Comparison of ENCODE assay signal across 22 mouse cellular contexts in genomic region chr13:46547253-46547652, GRCm38 (mm10). TPM values are rescaled to one million over a fixed set of nuclear protein-coding genes. Genes with fewer than 3 reads are reported as not detected.
DNase-seq lines count a peak whose midpoint lies in the region; ATAC-seq and TF ChIP-seq lines count a peak whose summit lies in the region.
"Had no signal": no experiment of that assay in that cellular context is flagged by ENCODE, and none has a peak within 500 bp of the region (broad histone marks: within the 10 kb centered on the region; RNA-seq: fewer than 3 reads in every experiment).

No protein-coding gene starts in this region.

- TF ChIP-seq CTCF in kidney, postnatal 0 days (IDR thresholded peaks at IDR 0.05; ENCODE audit: low read depth), result no peak

- no peak overlapping the region for H3K9ac ChIP-seq in hindbrain, embryonic 13.5 days
- no peak overlapping the region for H3K9ac ChIP-seq in hindbrain, embryonic 14.5 days
- H3K9ac ChIP-seq in kidney, postnatal 0 days (ENCODE audit: low read depth, low read length), result no peak overlapping the region
- H3K9ac ChIP-seq in midbrain, embryonic 15.5 days, result no peak overlapping the region
- H3K9ac ChIP-seq in midbrain, embryonic 13.5 days (replicated peaks), result no peak overlapping the region
- H3K9ac ChIP-seq: embryonic facial prominence, embryonic 15.5 days; hindbrain, embryonic 15.5 days had no signal

- H3K4me1 ChIP-seq in hindbrain, embryonic 13.5 days (replicated peaks), result peaks cover 44% of the 10 kb centered on the region
- peaks cover 27% of the 10 kb centered on the region for H3K4me1 ChIP-seq in hindbrain, embryonic 14.5 days (replicated peaks; ENCODE audit: control insufficient read depth, insufficient read depth, low read length)
- 0 out of 2 replicates have a peak, but pooled peaks cover 7% of the 10 kb centered on the region for H3K4me1 ChIP-seq in kidney, postnatal 0 days (replicated peaks; ENCODE audit: insufficient read depth, low read length)
- peaks cover 28% of the 10 kb centered on the region for H3K4me1 ChIP-seq in midbrain, embryonic 15.5 days
- peaks cover 26% of the 10 kb centered on the region for H3K4me1 ChIP-seq in midbrain, embryonic 13.5 days (replicated peaks)
- H3K4me1 ChIP-seq: embryonic facial prominence, embryonic 15.5 days had no signal

- H3K27me3 ChIP-seq in hindbrain, embryonic 13.5 days, result no peaks in the 10 kb centered on the region
- no peaks in the 10 kb centered on the region for H3K27me3 ChIP-seq in hindbrain, embryonic 14.5 days (ENCODE audit: control insufficient read depth, insufficient read depth, low read length)
- H3K27me3 ChIP-seq in kidney, postnatal 0 days (ENCODE audit: insufficient read depth, low read length), result no peaks in the 10 kb centered on the region
- H3K27me3 ChIP-seq in midbrain, embryonic 15.5 days (replicated peaks), result no peaks in the 10 kb centered on the region; the same call in 1 of the 2 replicates
- no peaks in the 10 kb centered on the region for H3K27me3 ChIP-seq in midbrain, embryonic 13.5 days
- H3K27me3 ChIP-seq: embryonic facial prominence, embryonic 15.5 days; hindbrain, embryonic 15.5 days had no signal

- 0 out of 2 replicates have a peak overlapping the region, but pooled peaks have one; percentile 37 for H3K27ac ChIP-seq in hindbrain, embryonic 13.5 days
- H3K27ac ChIP-seq in hindbrain, embryonic 14.5 days, result no peak overlapping the region
- no peak overlapping the region for H3K27ac ChIP-seq in kidney, postnatal 0 days
- 0 out of 2 replicates have a peak overlapping the region, but pooled peaks have one; percentile 71 for H3K27ac ChIP-seq in midbrain, embryonic 15.5 days
- H3K27ac ChIP-seq in midbrain, embryonic 13.5 days, result no peak overlapping the region
- H3K27ac ChIP-seq: embryonic facial prominence, embryonic 15.5 days; heart, embryonic 10.5 days had no signal

- H3K4me3 ChIP-seq in hindbrain, embryonic 13.5 days, result no peak overlapping the region
- H3K4me3 ChIP-seq in hindbrain, embryonic 14.5 days (replicated peaks; ENCODE audit: low read length), result no peak overlapping the region
- no peak overlapping the region for H3K4me3 ChIP-seq in kidney, postnatal 0 days (replicated peaks; ENCODE audit: low read depth, low read length)
- no peak overlapping the region for H3K4me3 ChIP-seq in midbrain, embryonic 15.5 days
- H3K4me3 ChIP-seq in midbrain, embryonic 13.5 days (replicated peaks), result no peak overlapping the region
- H3K4me3 ChIP-seq: embryonic facial prominence, embryonic 15.5 days; erythroblast, embryonic 14.5 days; forebrain, embryonic 10.5 days; heart, embryonic 10.5 days; hindbrain, embryonic 15.5 days had no signal

- no peak for DNase-seq in hindbrain, embryonic 14.5 days (ENCODE audit: low spot score)
- DNase-seq in kidney, postnatal 0 days (ENCODE audit: low spot score), result peak; percentile 79
- no peak for DNase-seq in kidney, adult 9 months
- DNase-seq in layer of hippocampus, adult 11-12 months (ENCODE audit: low spot score), result no peak
- DNase-seq: adrenal gland, postnatal 10 days; B cell, adult 2 months; cerebellum, adult 11 months; cerebellum, adult 8-10 months; cerebellum, postnatal 14 days; embryo, embryonic 11 days; heart, adult 18-20 months; heart, postnatal 10 days had no signal

- no peaks in the 10 kb centered on the region for H3K36me3 ChIP-seq in hindbrain, embryonic 13.5 days
- no peaks in the 10 kb centered on the region for H3K36me3 ChIP-seq in hindbrain, embryonic 14.5 days (replicated peaks; ENCODE audit: control insufficient read depth, insufficient read depth)
- no peaks in the 10 kb centered on the region for H3K36me3 ChIP-seq in kidney, postnatal 0 days (ENCODE audit: insufficient read depth, low read length)
- H3K36me3 ChIP-seq in midbrain, embryonic 15.5 days (replicated peaks), result no peaks in the 10 kb centered on the region
- no peaks in the 10 kb centered on the region for H3K36me3 ChIP-seq in midbrain, embryonic 13.5 days
- H3K36me3 ChIP-seq: embryonic facial prominence, embryonic 15.5 days; forebrain, embryonic 10.5 days; G1E; heart, embryonic 10.5 days; hindbrain, embryonic 15.5 days had no signal

- WGBS in hindbrain, embryonic 13.5 days, result 26% methylated on average over 1 of the region's 1 CpGs
- 13% methylated on average over 1 of the region's 1 CpGs for WGBS in hindbrain, embryonic 14.5 days
- 0% methylated on average over 1 of the region's 1 CpGs for WGBS in kidney, postnatal 0 days
- 20% methylated on average over 1 of the region's 1 CpGs for WGBS in midbrain, embryonic 15.5 days
- WGBS in midbrain, embryonic 13.5 days, result 36% methylated on average over 1 of the region's 1 CpGs

- ATAC-seq in hindbrain, embryonic 13.5 days (ENCODE audit: low FRiP score), result no peak
- ATAC-seq in hindbrain, embryonic 14.5 days (ENCODE audit: low FRiP score), result no peak
- ATAC-seq in kidney, postnatal 0 days (replicated peaks; ENCODE audit: low FRiP score, low read depth), result no peak
- no peak for ATAC-seq in midbrain, embryonic 15.5 days (replicated peaks)
- no peak for ATAC-seq in midbrain, embryonic 13.5 days
- ATAC-seq: CD4-positive, CD25-positive, alpha-beta regulatory T cell, adult 4 months had no signal

- no peaks in the 10 kb centered on the region for H3K9me3 ChIP-seq in hindbrain, embryonic 13.5 days
- H3K9me3 ChIP-seq in hindbrain, embryonic 14.5 days (ENCODE audit: control insufficient read depth, low read length), result no peaks in the 10 kb centered on the region
- no peaks in the 10 kb centered on the region for H3K9me3 ChIP-seq in kidney, postnatal 0 days (replicated peaks; ENCODE audit: low read length)
- H3K9me3 ChIP-seq in midbrain, embryonic 15.5 days, result no peaks in the 10 kb centered on the region
- H3K9me3 ChIP-seq in midbrain, embryonic 13.5 days, result no peaks in the 10 kb centered on the region
- H3K9me3 ChIP-seq: embryonic facial prominence, embryonic 15.5 days; forebrain, embryonic 10.5 days; G1E; heart, embryonic 10.5 days; hindbrain, embryonic 15.5 days had no signal

- no peak overlapping the region for H3K4me2 ChIP-seq in hindbrain, embryonic 13.5 days
- H3K4me2 ChIP-seq in hindbrain, embryonic 14.5 days (replicated peaks), result no peak overlapping the region
- no peak overlapping the region for H3K4me2 ChIP-seq in kidney, postnatal 0 days (ENCODE audit: low read length)
- no peak overlapping the region for H3K4me2 ChIP-seq in midbrain, embryonic 15.5 days
- H3K4me2 ChIP-seq in midbrain, embryonic 13.5 days (replicated peaks), result no peak overlapping the region
- H3K4me2 ChIP-seq: embryonic facial prominence, embryonic 15.5 days; hindbrain, embryonic 15.5 days had no signal

RNA-seq across cellular contexts. Expression of gene Cap2, which starts 45.6 kb away (rescaled TPM):
- polyA plus RNA-seq in hindbrain, embryonic 13.5 days (2015; fragmentation: Nextera tagmentation; extraction: Ambion mirVana), result 5.6 and 6.3 TPM in 2 replicates
- polyA plus RNA-seq in hindbrain, embryonic 14.5 days (2014; fragmentation: Nextera tagmentation; extraction: Ambion mirVana), result 7.3 and 8.8 TPM in 2 replicates
- 3.6 and 4.4 TPM in 2 replicates for polyA plus RNA-seq in kidney, postnatal 0 days (2015; fragmentation: Nextera tagmentation; extraction: Ambion mirVana)
- polyA plus RNA-seq in midbrain, embryonic 15.5 days (2015; fragmentation: Nextera tagmentation; extraction: Ambion mirVana), result 9.8 and 12.4 TPM in 2 replicates
- 8.1 and 8.9 TPM in 2 replicates for polyA plus RNA-seq in midbrain, embryonic 13.5 days (2015; fragmentation: Nextera tagmentation; extraction: Ambion mirVana)
- polyA plus RNA-seq: erythroblast, embryonic 14.5 days; G1E had no signal

Comparison
In these comparisons a context has a peak if more than half of its experiments do, and no peak if none do; other contexts are left out.
1. H3K27ac ChIP-seq: peak in hindbrain, embryonic 13.5 days (single experiment) and midbrain, embryonic 15.5 days (single experiment); none in hindbrain, embryonic 14.5 days (single experiment), kidney, postnatal 0 days (single experiment) and midbrain, embryonic 13.5 days (single experiment).